Mouse (Mus musculus) layer of hippocampus, adult 2 months (tissue): ENCODE data around the gene Prdm15. TPM values are rescaled to one million over a fixed set of nuclear protein-coding genes. Genes with fewer than 3 reads are reported as not detected.
A peak's percentile ranks its signal among the peaks of the same experiment; 100 is the strongest.

Experiments
- DNase-seq, 2 experiments: peaks; one replicate each; pipeline ENCODE4 v3.0.0; 2022; ENCODE audit warnings: low spot score in 2 of 2
- H3K27ac ChIP-seq: fragments of 200-600 bp; 2 replicates; pipeline ENCODE4 v1.8.1; 2022
- H3K4me3 ChIP-seq: fragments of 200-600 bp; 2 replicates; pipeline ENCODE4 v1.8.1; 2022; ENCODE audit warnings: mild to moderate bottlenecking
- CTCF ChIP-seq: fragments of 200-600 bp; conservative IDR thresholded peaks from 2 replicates; pipeline ENCODE4 v1.8.1; 2022; ENCODE audit warnings: antibody characterized with exemption, mild to moderate bottlenecking, moderate library complexity
- total RNA-seq, 2 experiments: library from RNA; stranded (reverse); gene quantifications; 2 replicates each; pipeline ENCODE4 v1.2.3; 2021

Gene Prdm15
- total RNA-seq, 2 experiments from 2014 or later, result 19.4 to 25.3 TPM

- no peak for TF ChIP-seq CTCF
- DNase-seq, result no peak
- H3K27ac ChIP-seq, result no peak overlapping the region; the same call in 1 of the 2 replicates
- H3K4me3 ChIP-seq, result no peak overlapping the region
These were observed 4.4 kb upstream of the Prdm15 start for GRCm38 (mm10) chr16:97856050-97856449.

- peak overlapping the region; percentile 98 for H3K27ac ChIP-seq
- no peak for TF ChIP-seq CTCF
- H3K4me3 ChIP-seq, result peak overlapping the region; percentile 67
- DNase-seq, result peak; percentile 66 to 82
These were observed 449 bp downstream of the Prdm15 start for GRCm38 (mm10) chr16:97851061-97851740.

GRCm38 (mm10) chr16:97850667-97851060, 986 bp downstream of the Prdm15 start:
- H3K4me3 ChIP-seq, result peak overlapping the region; percentile 67
- H3K27ac ChIP-seq, result peak overlapping the region; percentile 98
- TF ChIP-seq CTCF, result no peak
- DNase-seq, result peak; percentile 40 to 53

- Histone ChIP-seq H3K4me3 (no peak overlapping the region), H3K27ac (peak overlapping the region; percentile 98; the same call in 1 of the 2 replicates)
- no peak for TF ChIP-seq CTCF
- no peak for DNase-seq
These were observed 2.8 kb downstream of the Prdm15 start for GRCm38 (mm10) chr16:97848832-97849231.

GRCm38 (mm10) chr16:97844967-97845937, 6.4 kb downstream of the Prdm15 start:
- no peak for TF ChIP-seq CTCF
- Histone ChIP-seq H3K4me3 (no peak overlapping the region), H3K27ac (no peak overlapping the region)
- no peak for DNase-seq

GRCm38 (mm10) chr16:97832154-97832553, 19.5 kb downstream of the Prdm15 start:
- H3K27ac ChIP-seq, result no peak overlapping the region
- no peak for DNase-seq
- H3K4me3 ChIP-seq, result no peak overlapping the region
- TF ChIP-seq CTCF, result no peak

- no peak overlapping the region for H3K27ac ChIP-seq
- H3K4me3 ChIP-seq, result no peak overlapping the region
- DNase-seq, result no peak
- TF ChIP-seq CTCF, result no peak
These were observed 23.4 kb downstream of the Prdm15 start for GRCm38 (mm10) chr16:97828207-97828606.

GRCm38 (mm10) chr16:97823311-97824007, 28.2 kb downstream of the Prdm15 start:
- no peak for DNase-seq
- TF ChIP-seq CTCF, result no peak

GRCm38 (mm10) chr16:97819532-97819931, 32.1 kb downstream of the Prdm15 start:
- DNase-seq, result no peak
- no peak for TF ChIP-seq CTCF
- H3K4me3 ChIP-seq, result no peak overlapping the region
- H3K27ac ChIP-seq, result no peak overlapping the region

More at GRCm38 (mm10) chr16:97823311-97824007, 28.2 kb downstream of the Prdm15 start:
- no peak overlapping the region for H3K4me3 ChIP-seq
- H3K27ac ChIP-seq, result no peak overlapping the region

- Histone ChIP-seq H3K4me3 (no peak overlapping the region), H3K27ac (peak overlapping the region; percentile 23; the same call in 1 of the 2 replicates)
- TF ChIP-seq CTCF, result no peak
- no peak for DNase-seq
These were observed 34.2 kb downstream of the Prdm15 start for GRCm38 (mm10) chr16:97817414-97817813.

- TF ChIP-seq CTCF, result no peak
- H3K4me3 ChIP-seq, result no peak overlapping the region
- H3K27ac ChIP-seq, result no peak overlapping the region; the same call in 1 of the 2 replicates
- no peak for DNase-seq
These were observed 36.4 kb downstream of the Prdm15 start for GRCm38 (mm10) chr16:97815269-97815668.

GRCm38 (mm10) chr16:97814060-97814459, 37.6 kb downstream of the Prdm15 start:
- Histone ChIP-seq H3K27ac (peak overlapping the region; percentile 78), H3K4me3 (no peak overlapping the region)
- TF ChIP-seq CTCF, result no peak
- peak in 1 of 2 experiments; percentile 38 for DNase-seq

GRCm38 (mm10) chr16:97808881-97809280, 42.8 kb downstream of the Prdm15 start:
- no peak for DNase-seq
- TF ChIP-seq CTCF, result no peak
- Histone ChIP-seq H3K4me3 (no peak overlapping the region), H3K27ac (no peak overlapping the region)
